Mouse (Mus musculus): ENCODE data around the gene Cux2.

DNA sequence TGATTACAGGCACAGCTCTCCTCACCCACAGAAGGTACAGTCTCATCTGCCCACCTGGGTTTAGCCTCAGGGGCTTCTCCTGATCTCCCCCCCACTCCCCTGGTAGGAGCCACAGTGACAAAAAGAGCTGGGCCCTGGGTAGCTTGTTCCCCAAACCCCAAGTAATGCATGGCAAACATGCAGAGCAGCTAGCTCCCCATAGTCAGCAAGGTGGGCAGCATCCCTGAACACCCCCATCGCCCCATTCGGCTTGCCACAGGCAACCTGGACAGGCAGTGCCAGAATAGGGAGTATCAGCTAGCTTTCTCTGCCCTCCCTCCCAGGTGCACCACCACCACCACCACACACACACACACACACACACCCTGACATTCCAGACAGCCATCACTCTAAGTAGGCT lies 216.7 kb downstream of the Cux2 start:
- TF ChIP-seq CTCF (IDR thresholded peaks at IDR 0.05; ENCODE audit: insufficient read depth, low read length), result no peak
- no peak for TF ChIP-seq POLR2A (IDR thresholded peaks at IDR 0.05; ENCODE audit: borderline replicate concordance, extremely low read depth, low read depth, low read length)
